Mouse (Mus musculus): Measurements from ENCODE around the gene Ntrk3.

GRCm38 (mm10) chr7:78258151-78258550, 479.7 kb downstream of the Ntrk3 start:
- TF ChIP-seq POLR2A (IDR thresholded peaks at IDR 0.05; ENCODE audit: extremely low read depth, insufficient read depth, low read length) (no peak), CTCF (IDR thresholded peaks at IDR 0.05; ENCODE audit: extremely low read depth, insufficient read depth, low read length) (no peak)
